Mouse (Mus musculus) lung, embryonic 16.5 days (tissue): ENCODE data around the gene Tdgf1. TPM values are rescaled to one million over a fixed set of nuclear protein-coding genes. Genes with fewer than 3 reads are reported as not detected.

Experiments
- ATAC-seq: fragments of 200-750 bp; cut with Nextera tagmentation; 2 replicates; pipeline ENCODE4 v1.8.0; 2017; ENCODE audit warnings: low read depth, mild to moderate bottlenecking, moderate library complexity
- H3K27ac ChIP-seq: fragments of 300-500 bp; sonication (generic); 2 replicates; pipeline ENCODE4 v1.5.1; 2014; ENCODE audit warnings: mild to moderate bottlenecking, control low read depth, low read length
- H3K27me3 ChIP-seq: fragments of 300-500 bp; sonication (generic); 2 replicates; pipeline ENCODE4 v1.6.1; 2014; ENCODE audit warnings: low read depth, low read length, mixed read lengths; ENCODE audit not compliant: control insufficient read depth, insufficient read depth
- H3K36me3 ChIP-seq: fragments of 300-500 bp; sonication (generic); 2 replicates; pipeline ENCODE4 v1.6.1; 2014; ENCODE audit warnings: low read length; ENCODE audit not compliant: control insufficient read depth, insufficient read depth
- H3K4me1 ChIP-seq: fragments of 300-500 bp; sonication (generic); replicated peaks from 2 replicates; pipeline ENCODE4 v1.6.1; 2014; ENCODE audit warnings: low read length, mixed read lengths; ENCODE audit not compliant: control insufficient read depth, insufficient read depth
- H3K4me2 ChIP-seq: fragments of 300-500 bp; sonication (generic); 2 replicates; pipeline ENCODE4 v1.6.1; 2014; ENCODE audit warnings: low read depth, low read length, control low read depth
- H3K4me3 ChIP-seq: fragments of 300-500 bp; sonication (generic); 2 replicates; pipeline ENCODE4 v1.5.1; 2014; ENCODE audit warnings: mild to moderate bottlenecking, low read length, control low read depth
- H3K9ac ChIP-seq: fragments of 300-500 bp; sonication (generic); 2 replicates; pipeline ENCODE4 v1.6.1; 2014; ENCODE audit warnings: low read length, control low read depth
- H3K9me3 ChIP-seq: fragments of 300-500 bp; sonication (generic); 2 replicates; pipeline ENCODE4 v1.6.1; 2016; ENCODE audit warnings: low read length; ENCODE audit not compliant: control insufficient read depth
- WGBS: fragments of 180-500 bp; shearing (Covaris S2); extraction: QIAGEN DNeasy Blood & Tissue Kit; methylation state at CpG from one replicate; pipeline ENCODE4 v1.1.7; 2014; 5-methylcytosine and 5-hydroxymethylcytosine counted together
- polyA plus RNA-seq: library from polyadenylated mRNA; unstranded; fragments of >200 nt; fragmentation: Nextera tagmentation; extraction: Ambion mirVana; gene quantifications from 2 replicates; pipeline ENCODE4 v1.2.1, GENCODE M21; 2015

The Tdgf1 gene
- polyA plus RNA-seq = not detected in 2 replicates

DNA sequence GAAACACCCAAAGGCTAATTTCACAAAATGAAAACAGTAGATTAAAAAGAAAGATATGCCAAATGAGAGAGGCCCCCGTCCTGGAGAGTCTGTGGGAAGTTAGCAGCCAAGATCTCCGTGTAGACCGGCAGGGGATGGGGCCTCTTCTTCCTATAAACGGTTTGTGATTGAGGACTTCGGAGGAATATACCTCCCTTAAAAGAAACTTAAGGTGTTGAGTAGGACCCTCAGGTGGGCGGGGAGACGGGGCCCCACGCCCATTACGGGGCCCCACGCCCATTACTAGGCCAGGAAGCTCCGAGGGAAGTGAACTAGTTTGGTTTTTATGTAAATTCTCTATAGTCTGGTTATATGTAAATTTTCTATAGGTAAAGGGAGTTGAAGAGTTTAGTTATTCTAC, at the start of gene Tdgf1:
Gene Tdgf1 (minus strand): TSS at position 233 of the 400 bp plus-strand sequence.
- no peaks in the 10 kb centered on the region for H3K4me1 ChIP-seq
- no peaks in the 10 kb centered on the region for H3K36me3 ChIP-seq
- no peaks in the 10 kb centered on the region for H3K9me3 ChIP-seq
- H3K4me2 ChIP-seq = no peak within 1 kb of the TSS
- no peak within 1 kb of the TSS for H3K27ac ChIP-seq
- ATAC-seq = no peak
- H3K27me3 ChIP-seq = peaks cover 35% of the 10 kb centered on the region
- 18% methylated on average over 11 of the region's 11 CpGs for WGBS
- no peak within 1 kb of the TSS for H3K9ac ChIP-seq
- no peak within 1 kb of the TSS for H3K4me3 ChIP-seq

DNA sequence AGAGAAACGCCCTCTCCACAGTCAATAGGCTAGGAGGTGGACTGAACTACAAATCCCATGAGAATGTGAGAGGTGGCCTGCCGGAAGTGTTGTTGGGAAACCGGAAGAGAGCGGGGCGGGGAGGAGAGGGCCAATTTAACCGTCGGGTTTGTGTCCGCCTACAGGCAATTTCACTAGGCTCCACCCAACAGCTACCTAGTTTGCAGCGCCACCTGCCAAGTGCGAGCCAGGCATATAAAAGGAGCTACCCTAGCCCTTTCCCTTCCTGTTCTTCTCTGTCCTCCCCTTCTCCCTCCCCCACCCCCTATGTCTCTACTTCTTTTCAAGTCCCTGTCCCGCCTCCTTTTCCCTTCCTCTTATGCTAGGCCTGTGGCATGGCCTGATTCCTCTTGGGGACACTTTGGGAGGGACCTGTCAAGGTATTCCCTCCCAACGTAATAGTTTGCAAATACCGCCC, 48.8 kb upstream of the Tdgf1 start:
- Histone ChIP-seq H3K27ac (peak overlapping the region; percentile 65), H3K9ac (peak overlapping the region; percentile 65)

DNA sequence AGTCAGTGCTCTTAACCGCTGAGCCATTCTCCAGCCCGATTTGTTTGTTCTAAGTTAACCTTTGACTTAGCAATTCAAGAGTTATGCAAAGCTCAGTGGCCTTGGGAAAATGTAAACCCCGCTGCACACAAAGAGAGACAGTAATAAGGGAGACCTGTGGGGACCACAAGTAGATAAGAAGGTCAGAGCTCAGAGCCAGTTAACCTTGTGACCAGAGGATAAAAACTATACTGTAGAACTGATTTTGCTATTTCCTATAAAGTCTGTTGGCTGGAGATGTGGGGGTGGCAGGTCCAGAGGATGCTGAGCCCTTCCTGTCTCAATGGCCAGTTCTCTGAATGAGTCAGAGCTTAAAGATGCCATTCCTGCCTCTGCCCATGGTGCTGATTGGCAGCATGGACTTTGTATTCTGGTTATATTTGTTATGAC, 47.3 kb upstream of the Tdgf1 start:
- Histone ChIP-seq H3K4me2 (no peak overlapping the region), H3K9ac (no peak overlapping the region), H3K27ac (no peak overlapping the region), H3K27me3 (no peaks in the 10 kb centered on the region), H3K4me3 (no peak overlapping the region), H3K4me1 (no peaks in the 10 kb centered on the region), H3K36me3 (no peaks in the 10 kb centered on the region), H3K9me3 (no peaks in the 10 kb centered on the region)
- 16% methylated on average over 3 of the region's 3 CpGs for WGBS
- ATAC-seq = no peak

More for the DNA sequence above, 48.8 kb upstream of the Tdgf1 start:
- ATAC-seq = peak; percentile 92
- no peaks in the 10 kb centered on the region for H3K9me3 ChIP-seq
- no peaks in the 10 kb centered on the region for H3K27me3 ChIP-seq
- peak overlapping the region; percentile 60 for H3K4me2 ChIP-seq
- peaks cover 6% of the 10 kb centered on the region; the same call in 1 of the 2 replicates for H3K4me1 ChIP-seq
- no peaks in the 10 kb centered on the region for H3K36me3 ChIP-seq
- 8% methylated on average over 13 of the region's 13 CpGs for WGBS
- peak overlapping the region; percentile 52 for H3K4me3 ChIP-seq

DNA sequence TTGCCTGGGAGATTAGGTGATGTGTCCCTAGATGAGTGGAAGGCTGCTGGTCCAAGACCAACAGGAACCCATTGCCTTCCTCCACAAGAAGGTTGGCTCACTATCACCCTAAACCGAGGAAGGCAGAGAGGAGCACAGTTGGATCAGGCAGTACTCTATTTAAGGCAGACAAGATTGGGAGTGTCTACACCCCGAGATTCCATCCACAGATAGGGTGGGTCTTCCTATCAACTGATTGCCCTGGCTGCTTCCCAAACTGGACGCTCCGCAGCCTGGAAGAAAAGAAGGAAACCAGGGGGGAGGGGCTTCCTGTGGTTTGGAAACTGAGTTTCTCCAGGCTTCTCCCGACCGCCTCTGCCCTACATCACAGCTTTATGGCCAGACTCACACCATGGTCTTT, 44.2 kb upstream of the Tdgf1 start, which contains the start of gene Rtp3:
Gene Rtp3 (minus strand): TSS at position 380 of the 400 bp plus-strand sequence.
- Histone ChIP-seq H3K9me3 (no peaks in the 10 kb centered on the region), H3K27me3 (no peaks in the 10 kb centered on the region), H3K27ac (no peak within 1 kb of the TSS), H3K4me2 (no peak within 1 kb of the TSS), H3K4me1 (no peaks in the 10 kb centered on the region), H3K36me3 (no peaks in the 10 kb centered on the region), H3K9ac (no peak within 1 kb of the TSS), H3K4me3 (no peak within 1 kb of the TSS)
- 34% methylated on average over 6 of the region's 6 CpGs for WGBS
- ATAC-seq = no peak

DNA sequence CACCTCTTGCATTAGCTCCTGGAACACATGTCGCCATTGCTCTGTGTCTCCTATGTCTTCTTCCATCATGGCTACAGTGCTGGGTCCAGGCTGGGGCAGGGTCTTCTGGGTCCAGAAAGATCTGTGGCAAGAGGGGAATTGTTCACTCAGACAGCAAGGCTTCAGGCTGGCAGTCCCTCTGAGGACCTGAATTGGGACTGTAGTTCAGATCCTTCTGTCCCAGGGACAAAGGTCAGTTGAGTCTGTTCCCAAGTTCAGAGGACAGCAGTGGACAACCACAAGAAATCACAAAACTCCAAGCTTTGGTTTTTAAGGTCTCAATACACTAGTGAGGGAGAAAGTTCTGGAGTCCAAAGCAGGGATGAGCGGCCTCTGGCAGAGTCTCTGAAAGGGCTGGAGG, 43.6 kb upstream of the Tdgf1 start:
- Histone ChIP-seq H3K4me1 (no peaks in the 10 kb centered on the region), H3K36me3 (no peaks in the 10 kb centered on the region), H3K27me3 (no peaks in the 10 kb centered on the region), H3K4me3 (no peak overlapping the region), H3K9ac (no peak overlapping the region), H3K27ac (no peak overlapping the region), H3K4me2 (no peak overlapping the region), H3K9me3 (no peaks in the 10 kb centered on the region)
- 84% methylated on average over 2 of the region's 2 CpGs for WGBS
- ATAC-seq = no peak

DNA sequence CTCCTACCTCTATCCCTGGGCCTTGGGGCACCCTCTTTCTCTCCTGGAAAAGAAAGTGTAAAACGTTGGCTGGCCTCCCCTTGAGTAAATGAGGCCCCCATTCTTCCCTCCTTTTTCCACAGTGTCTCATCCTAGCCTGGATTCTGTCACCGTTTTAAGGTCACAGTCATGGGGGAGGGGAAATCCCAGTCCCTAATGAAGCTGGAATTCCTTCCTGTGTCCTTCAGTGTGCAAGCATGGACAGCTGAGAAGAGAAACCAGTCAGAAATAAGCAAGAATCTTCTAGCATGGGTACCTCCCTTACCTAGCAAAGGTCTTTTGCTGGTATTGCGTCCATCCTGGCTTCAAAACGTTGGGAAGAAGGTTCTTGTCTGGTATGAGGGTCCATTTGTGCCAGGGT, 43.2 kb upstream of the Tdgf1 start:
- no peaks in the 10 kb centered on the region for H3K9me3 ChIP-seq
- H3K4me1 ChIP-seq = no peaks in the 10 kb centered on the region
- H3K9ac ChIP-seq = no peak overlapping the region
- H3K4me2 ChIP-seq = no peak overlapping the region
- H3K4me3 ChIP-seq = no peak overlapping the region
- no peaks in the 10 kb centered on the region for H3K27me3 ChIP-seq
- no peak for ATAC-seq
- H3K27ac ChIP-seq = no peak overlapping the region
- WGBS = 48% methylated on average over 4 of the region's 4 CpGs
- H3K36me3 ChIP-seq = no peaks in the 10 kb centered on the region

DNA sequence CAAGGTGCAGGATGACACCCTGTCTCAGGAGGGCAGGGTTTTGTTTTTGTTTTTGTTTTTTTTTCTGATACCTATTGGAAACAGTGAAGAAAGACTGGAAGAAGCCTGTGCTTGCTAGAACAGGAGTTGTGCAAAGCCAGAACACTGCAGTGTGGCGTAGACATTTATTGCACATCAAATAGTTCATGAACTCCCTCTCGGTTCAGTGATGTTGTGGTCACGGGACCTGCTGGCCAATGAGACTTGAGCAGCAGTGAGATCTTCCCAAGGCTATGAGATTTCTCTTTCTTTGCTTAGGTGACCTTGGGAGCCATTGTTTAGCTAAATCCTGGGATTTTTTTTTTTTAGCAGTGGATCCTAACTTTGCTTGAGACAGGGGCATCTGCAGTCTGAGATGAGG, 42.1 kb upstream of the Tdgf1 start:
- Histone ChIP-seq H3K27ac (no peak overlapping the region), H3K9me3 (no peaks in the 10 kb centered on the region), H3K4me2 (no peak overlapping the region), H3K9ac (no peak overlapping the region), H3K36me3 (no peaks in the 10 kb centered on the region), H3K4me1 (no peaks in the 10 kb centered on the region), H3K27me3 (no peaks in the 10 kb centered on the region), H3K4me3 (no peak overlapping the region)
- no peak for ATAC-seq
- WGBS = 64% methylated on average over 3 of the region's 3 CpGs

DNA sequence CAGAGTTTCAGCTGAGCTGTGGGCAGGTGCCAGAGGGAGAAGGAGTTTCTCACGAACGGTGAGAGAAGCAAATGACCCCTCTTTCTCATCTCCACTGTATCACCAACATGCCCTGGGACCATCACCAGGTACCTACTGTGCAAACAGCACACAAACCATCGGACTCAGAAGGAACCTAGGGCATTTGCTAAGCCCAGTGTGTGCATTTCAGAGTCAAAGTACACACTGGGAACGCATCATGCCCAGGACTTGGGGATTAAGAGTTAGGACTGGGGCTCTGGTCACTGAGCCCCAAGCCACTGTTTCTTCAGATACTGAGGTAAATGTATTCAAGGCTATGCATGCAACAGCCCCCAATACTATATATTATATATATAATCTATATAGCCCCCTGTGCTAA, 41.4 kb upstream of the Tdgf1 start:
- Histone ChIP-seq H3K4me2 (no peak overlapping the region), H3K9me3 (no peaks in the 10 kb centered on the region), H3K36me3 (no peaks in the 10 kb centered on the region), H3K4me1 (no peaks in the 10 kb centered on the region), H3K27ac (no peak overlapping the region), H3K9ac (no peak overlapping the region), H3K27me3 (no peaks in the 10 kb centered on the region), H3K4me3 (no peak overlapping the region)
- 51% methylated on average over 4 of the region's 4 CpGs for WGBS
- ATAC-seq = no peak

DNA sequence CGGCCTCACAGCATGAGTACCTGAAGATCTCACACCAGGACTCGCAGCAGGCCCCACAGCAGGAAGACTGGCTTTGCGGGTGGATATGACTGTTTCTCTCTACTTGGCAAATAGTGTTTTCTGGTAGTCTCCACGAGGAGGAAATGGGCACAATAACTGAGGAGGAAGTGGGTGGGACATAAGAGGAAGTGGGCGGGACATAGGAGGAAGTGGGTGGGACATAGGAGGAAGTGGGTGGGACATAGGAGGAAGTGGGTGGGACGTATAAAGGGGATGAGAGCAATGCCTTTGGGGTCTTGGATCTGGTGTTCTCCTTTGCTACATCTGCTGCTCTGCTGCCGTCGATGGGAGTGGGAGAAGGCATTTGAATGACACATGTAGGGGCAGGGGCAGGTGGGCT, 40.0 kb upstream of the Tdgf1 start:
- Histone ChIP-seq H3K9me3 (no peaks in the 10 kb centered on the region), H3K4me3 (no peak overlapping the region), H3K27ac (no peak overlapping the region), H3K4me1 (no peaks in the 10 kb centered on the region), H3K4me2 (no peak overlapping the region), H3K27me3 (no peaks in the 10 kb centered on the region), H3K36me3 (no peaks in the 10 kb centered on the region), H3K9ac (no peak overlapping the region)
- WGBS = 84% methylated on average over 8 of the region's 8 CpGs
- no peak for ATAC-seq

DNA sequence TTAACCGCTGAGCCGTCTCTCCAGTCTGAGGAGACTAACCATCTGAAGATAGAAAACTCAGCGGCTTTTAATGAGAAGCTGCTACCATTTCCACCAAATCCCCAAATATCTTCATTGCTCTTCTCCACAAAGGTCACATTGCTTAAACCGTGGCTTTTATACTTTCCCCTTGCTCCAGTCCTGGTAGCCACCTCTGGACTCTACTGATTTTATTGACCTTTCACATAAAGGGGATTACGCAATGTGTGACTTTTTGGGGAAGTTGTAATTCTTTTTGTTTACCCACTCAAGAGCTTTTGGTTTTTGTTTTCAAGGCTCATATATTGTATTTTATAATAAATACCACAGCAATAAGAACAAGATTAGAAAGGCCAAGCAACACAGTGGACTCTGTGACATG, 39.6 kb upstream of the Tdgf1 start:
- ATAC-seq = no peak
- H3K4me2 ChIP-seq = no peak overlapping the region
- no peaks in the 10 kb centered on the region for H3K4me1 ChIP-seq
- no peaks in the 10 kb centered on the region for H3K27me3 ChIP-seq
- H3K4me3 ChIP-seq = no peak overlapping the region
- 90% methylated on average over 5 of the region's 5 CpGs for WGBS
- H3K9ac ChIP-seq = no peak overlapping the region
- no peak overlapping the region for H3K27ac ChIP-seq
- no peaks in the 10 kb centered on the region for H3K36me3 ChIP-seq
- H3K9me3 ChIP-seq = no peaks in the 10 kb centered on the region
